16 mouse cellular contexts compared by ENCODE assay signal in genomic region chr7:119270826-119271420, GRCm38 (mm10).
DNase-seq lines count a peak whose midpoint lies in the region; ATAC-seq and TF ChIP-seq lines count a peak whose summit lies in the region.
"Had no signal": no experiment of that assay in that cellular context is flagged by ENCODE, and none has a peak within 500 bp of the region (broad histone marks: within the 10 kb centered on the region; RNA-seq: fewer than 3 reads in every experiment).

No protein-coding gene starts in this region.

- H3K36me3 ChIP-seq in hindbrain, embryonic 14.5 days (replicated peaks; ENCODE audit: control insufficient read depth, insufficient read depth), result no peaks in the 10 kb centered on the region
- no peaks in the 10 kb centered on the region for H3K36me3 ChIP-seq in hindbrain, embryonic 11.5 days (ENCODE audit: control insufficient read depth, insufficient read depth, low read length)
- no peaks in the 10 kb centered on the region for H3K36me3 ChIP-seq in hindbrain, embryonic 16.5 days (ENCODE audit: control insufficient read depth, insufficient read depth, low read length)
- no peaks in the 10 kb centered on the region for H3K36me3 ChIP-seq in lung, postnatal 0 days (ENCODE audit: insufficient read depth, low read length)
- H3K36me3 ChIP-seq: heart, embryonic 15.5 days had no signal

- no peak for DNase-seq in hindbrain, embryonic 14.5 days (ENCODE audit: low spot score)
- no peak for DNase-seq in hindbrain, embryonic 11.5 days (ENCODE audit: low spot score)
- DNase-seq in MEL-GATA-1-ER (ENCODE audit: extremely low read depth, low read depth), result peak; percentile 97
- DNase-seq in lung, postnatal 0 days (ENCODE audit: low spot score), result no peak
- DNase-seq: adrenal gland, postnatal 36 days; cerebellum, adult 18-20 months; kidney, postnatal 10 days; lung, postnatal 10 days; right cerebral cortex, postnatal 25 days; thymus, adult 18-20 months had no signal

- H3K9ac ChIP-seq in hindbrain, embryonic 14.5 days, result no peak overlapping the region
- no peak overlapping the region for H3K9ac ChIP-seq in hindbrain, embryonic 11.5 days (ENCODE audit: low read depth, low read length)
- no peak overlapping the region for H3K9ac ChIP-seq in hindbrain, embryonic 16.5 days (ENCODE audit: low read depth, low read length)
- no peak overlapping the region for H3K9ac ChIP-seq in lung, postnatal 0 days (replicated peaks; ENCODE audit: low read depth)
- H3K9ac ChIP-seq: heart, embryonic 15.5 days had no signal

- H3K27ac ChIP-seq in hindbrain, embryonic 14.5 days, result peak overlapping the region; percentile 23; the same call in 1 of the 2 replicates
- H3K27ac ChIP-seq in hindbrain, embryonic 11.5 days (ENCODE audit: low read depth, low read length), result no peak overlapping the region
- H3K27ac ChIP-seq in hindbrain, embryonic 16.5 days (ENCODE audit: low read depth, low read length), result 0 out of 2 replicates have a peak overlapping the region, but pooled peaks have one; percentile 13
- no peak overlapping the region for H3K27ac ChIP-seq in lung, postnatal 0 days (ENCODE audit: low read length)
- H3K27ac ChIP-seq: heart, embryonic 15.5 days had no signal

- H3K4me1 ChIP-seq in hindbrain, embryonic 14.5 days (replicated peaks; ENCODE audit: control insufficient read depth, insufficient read depth, low read length), result no peaks in the 10 kb centered on the region
- H3K4me1 ChIP-seq in hindbrain, embryonic 11.5 days (replicated peaks; ENCODE audit: control insufficient read depth, insufficient read depth, low read length), result no peaks in the 10 kb centered on the region
- no peaks in the 10 kb centered on the region for H3K4me1 ChIP-seq in hindbrain, embryonic 16.5 days (ENCODE audit: control insufficient read depth, insufficient read depth, low read depth, low read length)
- no peaks in the 10 kb centered on the region for H3K4me1 ChIP-seq in lung, postnatal 0 days (ENCODE audit: insufficient read depth, low read depth, low read length)
- H3K4me1 ChIP-seq: heart, embryonic 15.5 days had no signal

- no peak overlapping the region for H3K4me2 ChIP-seq in hindbrain, embryonic 14.5 days (replicated peaks)
- no peak overlapping the region for H3K4me2 ChIP-seq in hindbrain, embryonic 11.5 days (replicated peaks; ENCODE audit: low read depth, low read length)
- no peak overlapping the region; the same call in 1 of the 2 replicates for H3K4me2 ChIP-seq in hindbrain, embryonic 16.5 days (ENCODE audit: low read length)
- no peak overlapping the region for H3K4me2 ChIP-seq in lung, postnatal 0 days (replicated peaks; ENCODE audit: low read depth, low read length)
- H3K4me2 ChIP-seq: heart, embryonic 15.5 days had no signal

- no peak for TF ChIP-seq EP300 in lung, postnatal 0 days (IDR thresholded peaks at IDR 0.05)

- ATAC-seq in hindbrain, embryonic 14.5 days (ENCODE audit: low FRiP score), result no peak
- no peak for ATAC-seq in hindbrain, embryonic 11.5 days (ENCODE audit: low FRiP score)
- ATAC-seq in hindbrain, embryonic 16.5 days, result no peak; the same call in 1 of the 2 replicates
- ATAC-seq in megakaryocyte-erythroid progenitor cell, adult 5-6 weeks (replicated peaks; ENCODE audit: low FRiP score, low TSS enrichment, poor library complexity, severe bottlenecking), result peak; percentile 57; the same call in 1 of the 2 replicates
- ATAC-seq in erythroid progenitor cell, adult 5-6 weeks (replicated peaks; ENCODE audit: low FRiP score, poor library complexity, severe bottlenecking), result no peak
- no peak for ATAC-seq in lung, postnatal 0 days
- ATAC-seq: activated CD4-positive, CD25-positive, alpha-beta regulatory T cell, adult 4 months; inflammation-experienced regulatory T-cells, adult 6 months had no signal

- H3K4me3 ChIP-seq in hindbrain, embryonic 14.5 days (replicated peaks; ENCODE audit: low read length), result no peak overlapping the region
- no peak overlapping the region for H3K4me3 ChIP-seq in hindbrain, embryonic 11.5 days (ENCODE audit: low read depth, low read length)
- no peak overlapping the region for H3K4me3 ChIP-seq in hindbrain, embryonic 16.5 days (ENCODE audit: low read length)
- H3K4me3 ChIP-seq in lung, postnatal 0 days (ENCODE audit: low read depth, low read length), result no peak overlapping the region
- H3K4me3 ChIP-seq: heart, embryonic 15.5 days had no signal

- 38% methylated on average over 8 of the region's 8 CpGs for WGBS in hindbrain, embryonic 14.5 days
- 62% methylated on average over 8 of the region's 8 CpGs for WGBS in hindbrain, embryonic 11.5 days
- WGBS in hindbrain, embryonic 16.5 days, result 38% methylated on average over 8 of the region's 8 CpGs
- WGBS in lung, postnatal 0 days, result 64% methylated on average over 8 of the region's 8 CpGs

- TF ChIP-seq CTCF in lung, postnatal 0 days (IDR thresholded peaks at IDR 0.05), result no peak

- no peaks in the 10 kb centered on the region for H3K9me3 ChIP-seq in hindbrain, embryonic 14.5 days (ENCODE audit: control insufficient read depth, low read length)
- no peaks in the 10 kb centered on the region for H3K9me3 ChIP-seq in hindbrain, embryonic 11.5 days (ENCODE audit: control insufficient read depth, low read length)
- H3K9me3 ChIP-seq in hindbrain, embryonic 16.5 days (ENCODE audit: control insufficient read depth, low read length), result no peaks in the 10 kb centered on the region
- H3K9me3 ChIP-seq in lung, postnatal 0 days (ENCODE audit: low read length), result no peaks in the 10 kb centered on the region
- H3K9me3 ChIP-seq: heart, embryonic 15.5 days had no signal

- no peaks in the 10 kb centered on the region for H3K27me3 ChIP-seq in hindbrain, embryonic 14.5 days (ENCODE audit: control insufficient read depth, insufficient read depth, low read length)
- no peaks in the 10 kb centered on the region for H3K27me3 ChIP-seq in hindbrain, embryonic 11.5 days (ENCODE audit: control insufficient read depth, insufficient read depth, low read length)
- H3K27me3 ChIP-seq in hindbrain, embryonic 16.5 days (replicated peaks; ENCODE audit: control insufficient read depth, insufficient read depth, low read length), result no peaks in the 10 kb centered on the region
- no peaks in the 10 kb centered on the region for H3K27me3 ChIP-seq in lung, postnatal 0 days (replicated peaks; ENCODE audit: insufficient read depth, low read length)
- H3K27me3 ChIP-seq: heart, embryonic 15.5 days had no signal

Comparison
In these comparisons a context has a peak if more than half of its experiments do, and no peak if none do; other contexts are left out.
1. H3K27ac ChIP-seq: peak in hindbrain, embryonic 14.5 days (single experiment) and hindbrain, embryonic 16.5 days (single experiment); none in hindbrain, embryonic 11.5 days (single experiment) and lung, postnatal 0 days (single experiment).